Mouse (Mus musculus) fibroblast of lung, adult 2 months (primary cell): ENCODE measurements around the gene Klf2.
A peak's percentile ranks its signal among the peaks of the same experiment; 100 is the strongest.

Experiments
- DNase-seq: peaks from one replicate; pipeline ENCODE4 v3.0.0-alpha.2; 2011; ENCODE audit warnings: low read depth

The Klf2 gene

GRCm38 (mm10) chr8:72318801-72319322 lies at the start of gene Klf2:
Gene Klf2, plus strand, starts transcription at chr8:72319033.
- DNase-seq = peak; percentile 90

- DNase-seq = no peak
Measured at GRCm38 (mm10) chr8:72270606-72271005, 48.2 kb upstream of the Klf2 start.

GRCm38 (mm10) chr8:72271051-72271660 lies 47.7 kb upstream of the Klf2 start:
- DNase-seq = no peak

GRCm38 (mm10) chr8:72271691-72272090 lies 47.1 kb upstream of the Klf2 start:
- DNase-seq = no peak

- DNase-seq = peak; percentile 55
Measured at GRCm38 (mm10) chr8:72272361-72272760, 46.5 kb upstream of the Klf2 start.

- no peak for DNase-seq
Measured at GRCm38 (mm10) chr8:72273111-72273770, 45.6 kb upstream of the Klf2 start.

GRCm38 (mm10) chr8:72273807-72274206 lies 45.0 kb upstream of the Klf2 start:
- DNase-seq = no peak

GRCm38 (mm10) chr8:72277244-72277643 lies 41.6 kb upstream of the Klf2 start:
- no peak for DNase-seq

- no peak for DNase-seq
Measured at GRCm38 (mm10) chr8:72279151-72279550, 39.7 kb upstream of the Klf2 start.

- DNase-seq = no peak
Measured at GRCm38 (mm10) chr8:72281634-72282033, 37.2 kb upstream of the Klf2 start.

- DNase-seq = no peak
Measured at GRCm38 (mm10) chr8:72285285-72285684, 33.5 kb upstream of the Klf2 start.

GRCm38 (mm10) chr8:72289051-72289450 lies 29.8 kb upstream of the Klf2 start:
- no peak for DNase-seq

- DNase-seq = no peak
Measured at GRCm38 (mm10) chr8:72291104-72291503, 27.7 kb upstream of the Klf2 start.

- DNase-seq = no peak
Measured at GRCm38 (mm10) chr8:72293309-72293708, 25.5 kb upstream of the Klf2 start.

GRCm38 (mm10) chr8:72295125-72295524 lies 23.7 kb upstream of the Klf2 start:
- no peak for DNase-seq

GRCm38 (mm10) chr8:72295679-72296078 lies 23.2 kb upstream of the Klf2 start:
- DNase-seq = peak; percentile 91

- no peak for DNase-seq
Measured at GRCm38 (mm10) chr8:72296561-72296960, 22.3 kb upstream of the Klf2 start.

- no peak for DNase-seq
Measured at GRCm38 (mm10) chr8:72298928-72299327, 19.9 kb upstream of the Klf2 start.

GRCm38 (mm10) chr8:72300654-72301400 lies 18.0 kb upstream of the Klf2 start:
- no peak for DNase-seq

- DNase-seq = no peak
Measured at GRCm38 (mm10) chr8:72301497-72301896, 17.3 kb upstream of the Klf2 start.

- DNase-seq = peak; percentile 77
Measured at GRCm38 (mm10) chr8:72302986-72303612, 15.7 kb upstream of the Klf2 start.

- DNase-seq = peak; percentile 95
Measured at GRCm38 (mm10) chr8:72303633-72304032, 15.2 kb upstream of the Klf2 start.
